Mouse (Mus musculus): ENCODE results near the gene Nkpd1. TPM values are rescaled to one million over a fixed set of nuclear protein-coding genes. Genes with fewer than 3 reads are reported as not detected.

The Nkpd1 gene
- polyA plus RNA-seq, 1 experiment from 2014 or later: not detected

DNA sequence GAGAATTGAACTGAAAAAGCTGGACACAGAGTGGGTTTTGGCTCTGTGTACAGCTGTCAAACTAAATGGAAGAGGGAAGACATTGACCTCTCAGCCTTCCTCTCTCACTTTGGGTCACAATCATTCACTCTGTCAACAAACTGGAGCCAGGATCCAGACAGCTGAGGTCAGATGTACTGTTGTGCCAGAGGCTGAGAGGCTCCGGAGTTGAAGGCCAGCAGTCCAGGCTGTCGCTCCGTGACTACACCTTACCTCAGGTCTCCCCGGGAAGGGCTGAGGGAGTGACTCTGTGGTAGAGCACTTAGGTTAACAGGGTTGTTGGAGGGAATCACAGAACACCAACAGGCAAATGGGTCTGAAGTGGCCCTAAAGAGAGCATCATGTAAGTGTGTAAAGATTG, 19.3 kb upstream of the Nkpd1 start:
- H3K9me3 ChIP-seq (ENCODE audit: control insufficient read depth, low read depth, low read length): no peaks in the 10 kb centered on the region
- H3K4me2 ChIP-seq (replicated peaks; ENCODE audit: low read depth, low read length): no peak overlapping the region
- H3K4me3 ChIP-seq (ENCODE audit: low read depth, low read length): no peak overlapping the region
- whole genome bisulfite sequencing: 41% methylated on average over 4 of the region's 4 CpGs
- ATAC-seq (ENCODE audit: insufficient number of reproducible peaks, insufficient read depth, low FRiP score, low read depth): no peak
- H3K4me1 ChIP-seq (ENCODE audit: control insufficient read depth, insufficient read depth, low read length): no peaks in the 10 kb centered on the region
- H3K36me3 ChIP-seq (ENCODE audit: control insufficient read depth, insufficient read depth, low read length): no peaks in the 10 kb centered on the region
- H3K27ac ChIP-seq (ENCODE audit: low read length): no peak overlapping the region
- no peaks in the 10 kb centered on the region for H3K27me3 ChIP-seq (ENCODE audit: control insufficient read depth, insufficient read depth, low read length)
- no peak overlapping the region for H3K9ac ChIP-seq (replicated peaks; ENCODE audit: low read depth, low read length)

DNA sequence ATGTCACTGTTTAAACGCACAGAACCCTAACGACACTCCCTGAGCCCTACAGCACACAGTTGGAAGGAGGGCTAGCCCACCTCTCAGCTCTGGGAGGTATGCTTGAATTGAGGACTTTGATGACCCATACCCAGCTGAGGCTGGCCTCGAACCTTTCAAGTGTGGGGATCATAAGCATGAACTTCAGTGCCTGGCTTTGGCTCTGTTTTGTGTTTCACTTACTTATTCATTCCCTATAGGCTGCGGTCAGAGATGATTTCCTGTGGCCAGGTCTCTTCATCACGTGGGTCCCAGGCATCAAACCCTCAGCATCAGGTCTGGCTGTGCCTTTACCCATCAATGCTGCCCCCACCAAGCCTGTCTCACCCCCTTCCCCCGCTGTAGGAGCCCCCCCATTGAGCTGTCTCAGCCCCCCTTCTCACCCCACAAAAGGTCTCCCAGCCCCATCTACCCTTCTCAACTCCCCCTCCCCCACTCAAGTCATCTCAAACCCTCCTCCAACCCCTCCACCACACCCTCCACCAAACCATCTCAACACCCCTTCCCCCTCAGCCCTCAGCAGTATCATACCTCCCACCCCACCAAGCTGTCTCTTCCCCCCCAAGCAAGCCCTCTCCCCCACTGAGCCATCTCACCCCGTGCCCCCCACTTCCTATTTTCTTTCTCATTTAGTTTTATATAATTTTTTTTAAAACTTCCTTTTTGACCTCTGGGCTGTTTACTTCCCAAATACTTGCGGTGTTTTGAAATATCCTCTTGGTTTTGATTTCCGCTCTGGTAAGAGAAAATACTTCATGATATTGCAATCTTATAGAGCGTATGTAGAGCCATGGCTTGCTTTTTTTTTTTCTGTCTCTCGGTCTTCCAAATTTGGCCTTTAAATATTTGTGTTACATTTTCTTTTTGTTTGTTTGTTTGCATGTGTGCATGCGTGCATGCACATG, 16.9 kb upstream of the Nkpd1 start:
- ATAC-seq (ENCODE audit: insufficient number of reproducible peaks, insufficient read depth, low FRiP score, low read depth): no peak
- Histone ChIP-seq H3K27me3 (ENCODE audit: control insufficient read depth, insufficient read depth, low read length) (no peaks in the 10 kb centered on the region), H3K9me3 (ENCODE audit: control insufficient read depth, low read depth, low read length) (no peaks in the 10 kb centered on the region), H3K36me3 (ENCODE audit: control insufficient read depth, insufficient read depth, low read length) (no peaks in the 10 kb centered on the region), H3K4me1 (ENCODE audit: control insufficient read depth, insufficient read depth, low read length) (no peaks in the 10 kb centered on the region), H3K4me2 (replicated peaks; ENCODE audit: low read depth, low read length) (no peak overlapping the region), H3K27ac (ENCODE audit: low read length) (no peak overlapping the region), H3K9ac (replicated peaks; ENCODE audit: low read depth, low read length) (no peak overlapping the region), H3K4me3 (ENCODE audit: low read depth, low read length) (no peak overlapping the region)
- WGBS: 74% methylated on average over 12 of the region's 12 CpGs

DNA sequence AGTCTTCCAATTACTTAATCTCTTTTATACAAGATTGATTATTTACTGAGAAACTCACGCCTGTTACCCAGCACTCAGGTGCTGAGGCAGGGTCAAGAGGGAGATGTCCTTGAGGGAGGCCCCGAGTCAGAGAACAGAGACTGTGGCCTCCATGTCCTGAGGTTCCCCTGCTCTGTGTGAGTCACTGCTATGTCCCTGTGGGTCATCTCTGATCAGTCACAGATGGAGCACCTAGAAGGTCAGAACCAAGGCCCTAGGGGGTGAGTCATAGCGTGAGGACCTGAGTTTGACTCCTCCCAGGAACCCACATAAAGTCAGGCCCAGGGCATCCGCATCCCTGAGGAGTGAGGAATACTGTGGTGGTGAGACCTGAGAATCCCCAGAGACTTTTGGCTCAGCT, 16.0 kb upstream of the Nkpd1 start:
- no peak for ATAC-seq (ENCODE audit: insufficient number of reproducible peaks, insufficient read depth, low FRiP score, low read depth)
- H3K4me2 ChIP-seq (replicated peaks; ENCODE audit: low read depth, low read length): no peak overlapping the region
- no peak overlapping the region for H3K9ac ChIP-seq (replicated peaks; ENCODE audit: low read depth, low read length)
- H3K4me3 ChIP-seq (ENCODE audit: low read depth, low read length): no peak overlapping the region
- H3K9me3 ChIP-seq (ENCODE audit: control insufficient read depth, low read depth, low read length): no peaks in the 10 kb centered on the region
- WGBS: 61% methylated on average over 4 of the region's 4 CpGs
- no peaks in the 10 kb centered on the region for H3K27me3 ChIP-seq (ENCODE audit: control insufficient read depth, insufficient read depth, low read length)
- no peaks in the 10 kb centered on the region for H3K36me3 ChIP-seq (ENCODE audit: control insufficient read depth, insufficient read depth, low read length)
- H3K27ac ChIP-seq (ENCODE audit: low read length): no peak overlapping the region
- H3K4me1 ChIP-seq (ENCODE audit: control insufficient read depth, insufficient read depth, low read length): no peaks in the 10 kb centered on the region

DNA sequence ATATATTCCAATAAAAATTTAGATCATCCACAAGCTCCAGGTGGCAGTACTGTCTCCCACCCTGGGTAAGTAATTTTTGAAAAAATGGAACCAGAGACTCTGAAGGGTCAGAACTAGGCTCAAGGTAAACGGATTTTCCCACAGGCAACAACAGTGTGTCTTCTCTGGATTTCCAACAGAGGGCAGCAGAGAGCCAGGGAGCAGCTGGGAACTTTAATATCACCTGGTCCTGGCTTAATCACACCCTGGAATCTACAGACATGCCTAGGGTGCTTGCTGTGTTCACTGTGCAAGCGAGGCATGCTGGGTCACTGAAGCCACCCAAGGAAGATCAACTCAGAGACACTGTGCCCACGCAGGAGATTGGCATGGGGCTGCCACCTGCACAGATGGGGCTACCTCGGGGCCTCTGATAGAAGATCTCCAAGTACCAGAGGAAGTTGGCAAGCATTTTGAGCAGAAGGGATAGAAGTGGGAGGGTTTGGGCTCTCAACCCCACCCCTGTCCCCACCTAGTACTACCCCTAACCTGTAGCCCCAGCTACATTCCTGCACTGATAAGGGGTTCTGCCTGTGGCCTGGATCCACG, 14.1 kb upstream of the Nkpd1 start:
- no peaks in the 10 kb centered on the region for H3K36me3 ChIP-seq (ENCODE audit: control insufficient read depth, insufficient read depth, low read length)
- no peaks in the 10 kb centered on the region for H3K9me3 ChIP-seq (ENCODE audit: control insufficient read depth, low read depth, low read length)
- H3K9ac ChIP-seq (replicated peaks; ENCODE audit: low read depth, low read length): no peak overlapping the region
- no peak for ATAC-seq (ENCODE audit: insufficient number of reproducible peaks, insufficient read depth, low FRiP score, low read depth)
- 0 out of 2 replicates have a peak, but pooled peaks cover 7% of the 10 kb centered on the region for H3K4me1 ChIP-seq (ENCODE audit: control insufficient read depth, insufficient read depth, low read length)
- no peak overlapping the region for H3K4me2 ChIP-seq (replicated peaks; ENCODE audit: low read depth, low read length)
- 28% methylated on average over 5 of the region's 5 CpGs for WGBS
- H3K4me3 ChIP-seq (ENCODE audit: low read depth, low read length): no peak overlapping the region
- H3K27ac ChIP-seq (ENCODE audit: low read length): no peak overlapping the region
- H3K27me3 ChIP-seq (ENCODE audit: control insufficient read depth, insufficient read depth, low read length): no peaks in the 10 kb centered on the region

DNA sequence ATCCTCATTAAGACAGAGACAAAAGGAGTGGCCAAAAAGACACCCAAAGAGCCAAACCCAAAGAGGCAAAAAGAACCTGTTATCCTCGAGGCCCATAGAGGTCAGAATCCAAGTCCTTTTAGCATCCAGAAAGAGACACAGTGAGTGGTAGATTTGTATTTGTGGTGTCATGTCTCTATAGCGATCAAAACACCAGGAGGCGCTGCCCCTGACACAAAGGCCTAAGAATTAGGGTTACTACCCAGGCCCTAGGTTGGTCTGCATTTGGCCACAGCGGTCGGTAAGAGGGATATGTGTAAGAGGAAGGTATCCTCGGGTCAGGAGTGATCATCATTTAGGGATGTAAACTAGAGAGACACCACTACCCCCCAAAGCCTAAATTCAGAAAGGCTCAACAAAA, 11.3 kb upstream of the Nkpd1 start:
- Histone ChIP-seq H3K27me3 (ENCODE audit: control insufficient read depth, insufficient read depth, low read length) (no peaks in the 10 kb centered on the region), H3K36me3 (ENCODE audit: control insufficient read depth, insufficient read depth, low read length) (0 out of 2 replicates have a peak, but pooled peaks cover 2% of the 10 kb centered on the region), H3K4me3 (ENCODE audit: low read depth, low read length) (peak overlapping the region; percentile 76; the same call in 1 of the 2 replicates), H3K27ac (ENCODE audit: low read length) (no peak overlapping the region), H3K9me3 (ENCODE audit: control insufficient read depth, low read depth, low read length) (no peaks in the 10 kb centered on the region), H3K9ac (replicated peaks; ENCODE audit: low read depth, low read length) (no peak overlapping the region), H3K4me2 (replicated peaks; ENCODE audit: low read depth, low read length) (no peak overlapping the region), H3K4me1 (ENCODE audit: control insufficient read depth, insufficient read depth, low read length) (peaks cover 7% of the 10 kb centered on the region; the same call in 1 of the 2 replicates)
- 41% methylated on average over 6 of the region's 6 CpGs for WGBS
- no peak for ATAC-seq (ENCODE audit: insufficient number of reproducible peaks, insufficient read depth, low FRiP score, low read depth)

DNA sequence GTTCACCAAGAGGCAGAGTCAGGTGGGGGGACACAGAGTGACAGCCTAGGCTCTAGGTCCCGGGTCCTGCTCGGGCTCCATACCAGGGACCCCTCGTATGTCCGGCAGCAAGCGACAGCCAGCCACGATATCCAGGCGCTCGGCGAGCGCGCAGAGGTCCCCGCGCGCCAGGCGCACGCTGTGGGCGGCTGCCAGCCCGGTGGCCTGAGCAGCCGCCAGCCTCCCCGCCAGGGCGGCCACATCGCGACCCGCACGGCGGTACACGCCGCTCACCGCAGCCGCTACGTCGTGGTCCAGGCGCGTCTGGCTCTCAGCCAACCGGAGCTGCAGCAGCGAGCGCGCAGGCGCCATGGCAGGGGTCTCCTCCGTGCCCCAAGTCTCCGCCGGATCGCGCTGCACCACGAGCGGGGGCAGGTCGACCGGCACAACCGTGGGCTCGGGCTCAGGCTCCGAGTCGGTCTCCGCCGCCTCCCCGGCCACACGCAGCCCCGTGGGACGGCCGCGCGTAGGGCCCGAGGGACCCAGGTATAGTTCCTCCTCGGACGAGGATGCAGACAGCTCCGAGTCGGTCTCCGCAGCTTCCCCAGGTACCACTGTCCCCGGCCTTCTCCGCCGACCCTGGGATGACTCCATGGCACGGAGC, 10.5 kb upstream of the Nkpd1 start:
- ATAC-seq (ENCODE audit: insufficient number of reproducible peaks, insufficient read depth, low FRiP score, low read depth): no peak
- under 1% methylated on average over 71 of the region's 71 CpGs for WGBS

DNA sequence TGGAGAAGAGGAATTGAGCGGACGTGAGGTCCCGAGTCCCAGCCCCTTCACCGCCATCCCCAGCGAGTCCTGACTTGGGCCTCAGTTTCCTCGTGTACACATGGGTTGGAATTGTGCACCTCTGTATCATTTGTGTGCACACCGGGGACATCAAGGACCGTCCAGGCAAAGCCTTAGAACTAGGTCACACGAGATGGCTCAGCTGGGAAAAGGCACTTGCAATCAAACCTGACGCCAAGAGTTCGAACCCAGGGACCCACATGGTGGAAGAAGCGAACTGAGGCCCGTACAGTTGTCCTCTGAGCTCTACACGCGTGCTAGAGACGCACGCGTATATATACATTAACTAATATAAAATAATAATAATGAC, 10.0 kb upstream of the Nkpd1 start:
- peaks cover 7% of the 10 kb centered on the region; the same call in 1 of the 2 replicates for H3K4me1 ChIP-seq (ENCODE audit: control insufficient read depth, insufficient read depth, low read length)
- H3K27ac ChIP-seq (ENCODE audit: low read length): peak overlapping the region; percentile 30; the same call in 1 of the 2 replicates
- peak overlapping the region; percentile 97 for H3K4me2 ChIP-seq (replicated peaks; ENCODE audit: low read depth, low read length)
- H3K27me3 ChIP-seq (ENCODE audit: control insufficient read depth, insufficient read depth, low read length): no peaks in the 10 kb centered on the region
- no peak for ATAC-seq (ENCODE audit: insufficient number of reproducible peaks, insufficient read depth, low FRiP score, low read depth)
- 0 out of 2 replicates have a peak, but pooled peaks cover 2% of the 10 kb centered on the region for H3K36me3 ChIP-seq (ENCODE audit: control insufficient read depth, insufficient read depth, low read length)
- H3K4me3 ChIP-seq (ENCODE audit: low read depth, low read length): peak overlapping the region; percentile 76
- 6% methylated on average over 18 of the region's 18 CpGs for WGBS
- H3K9ac ChIP-seq (replicated peaks; ENCODE audit: low read depth, low read length): peak overlapping the region; percentile 73
- H3K9me3 ChIP-seq (ENCODE audit: control insufficient read depth, low read depth, low read length): no peaks in the 10 kb centered on the region

More for the DNA sequence above, 10.5 kb upstream of the Nkpd1 start:
- peak overlapping the region; percentile 97 for H3K4me2 ChIP-seq (replicated peaks; ENCODE audit: low read depth, low read length)
- H3K27ac ChIP-seq (ENCODE audit: low read length): no peak overlapping the region
- H3K4me1 ChIP-seq (ENCODE audit: control insufficient read depth, insufficient read depth, low read length): peaks cover 7% of the 10 kb centered on the region; the same call in 1 of the 2 replicates
- peak overlapping the region; percentile 73 for H3K9ac ChIP-seq (replicated peaks; ENCODE audit: low read depth, low read length)
- peak overlapping the region; percentile 76 for H3K4me3 ChIP-seq (ENCODE audit: low read depth, low read length)
- no peaks in the 10 kb centered on the region for H3K9me3 ChIP-seq (ENCODE audit: control insufficient read depth, low read depth, low read length)
- 0 out of 2 replicates have a peak, but pooled peaks cover 2% of the 10 kb centered on the region for H3K36me3 ChIP-seq (ENCODE audit: control insufficient read depth, insufficient read depth, low read length)
- no peaks in the 10 kb centered on the region for H3K27me3 ChIP-seq (ENCODE audit: control insufficient read depth, insufficient read depth, low read length)
